Mouse (Mus musculus) olfactory bulb, adult 2 months (tissue): ENCODE data around the gene Atg4a. TPM values are rescaled to one million over a fixed set of nuclear protein-coding genes. Genes with fewer than 3 reads are reported as not detected.

Experiments used
- H3K27ac ChIP-seq: fragments of 200-500 bp; 2 replicates; pipeline ENCODE4 v1.5.1; 2012; ENCODE audit warnings: low read depth, low read length; ENCODE audit not compliant: insufficient read depth
- H3K4me1 ChIP-seq: fragments of 200-500 bp; 2 replicates; pipeline ENCODE4 v1.6.1; 2012; ENCODE audit warnings: low read length; ENCODE audit not compliant: control insufficient read depth, insufficient read depth
- H3K4me3 ChIP-seq: fragments of 200-500 bp; 2 replicates; pipeline ENCODE4 v1.5.1; 2012; ENCODE audit warnings: mild to moderate bottlenecking, low read depth, low read length, moderate library complexity; ENCODE audit not compliant: insufficient read depth
- CTCF ChIP-seq: fragments of 200-500 bp; IDR thresholded peaks from 2 replicates; pipeline ENCODE4 v1.5.1; 2012; ENCODE audit warnings: low read depth, mild to moderate bottlenecking, low read length, moderate library complexity; ENCODE audit not compliant: insufficient read depth
- POLR2A ChIP-seq: fragments of 200-500 bp; IDR thresholded peaks from 2 replicates; pipeline ENCODE4 v1.6.1; 2012; ENCODE audit warnings: mild to moderate bottlenecking, low read depth, low read length, moderate library complexity; ENCODE audit not compliant: insufficient read depth
- WGBS: fragments of 180-500 bp; shearing (Covaris S2); methylation state at CpG from one replicate; pipeline ENCODE4 v1.1.7; 2018; 5-methylcytosine and 5-hydroxymethylcytosine counted together
- polyA plus RNA-seq: library from polyadenylated mRNA; stranded (reverse); fragments of >200 nt; gene quantifications from 2 replicates; pipeline ENCODE4 v1.2.4, GENCODE M21; 2012; ENCODE audit warnings: low replicate concordance; ENCODE audit not compliant: missing spikeins, insufficient read depth, insufficient read length

Atg4a gene
- polyA plus RNA-seq, 1 experiment, result not detected

DNA sequence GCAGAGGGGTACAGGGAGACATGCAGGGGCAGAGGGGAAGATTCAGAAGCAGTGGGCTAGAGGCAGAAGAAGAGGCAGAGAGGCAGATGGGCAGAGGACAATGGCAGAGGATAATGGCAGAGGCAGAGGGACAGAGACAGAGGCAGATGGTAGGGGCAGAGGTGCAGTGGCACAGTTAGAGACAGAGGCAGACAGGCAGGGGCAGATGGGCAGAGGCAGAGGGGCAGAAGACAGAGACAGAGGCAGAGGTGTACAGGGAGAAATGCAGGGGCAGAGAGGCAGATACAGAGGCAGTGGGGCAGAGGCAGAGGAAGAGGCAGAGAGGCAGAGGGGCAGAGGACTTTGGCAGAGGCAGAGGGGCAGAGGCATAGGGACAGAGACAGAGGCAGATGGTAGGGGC, 194.5 kb downstream of the Atg4a start:
- H3K27ac ChIP-seq, result no peak overlapping the region
- H3K4me3 ChIP-seq, result no peak overlapping the region
- H3K4me1 ChIP-seq, result no peaks in the 10 kb centered on the region
- TF ChIP-seq CTCF, result no peak
- no peak for TF ChIP-seq POLR2A

DNA sequence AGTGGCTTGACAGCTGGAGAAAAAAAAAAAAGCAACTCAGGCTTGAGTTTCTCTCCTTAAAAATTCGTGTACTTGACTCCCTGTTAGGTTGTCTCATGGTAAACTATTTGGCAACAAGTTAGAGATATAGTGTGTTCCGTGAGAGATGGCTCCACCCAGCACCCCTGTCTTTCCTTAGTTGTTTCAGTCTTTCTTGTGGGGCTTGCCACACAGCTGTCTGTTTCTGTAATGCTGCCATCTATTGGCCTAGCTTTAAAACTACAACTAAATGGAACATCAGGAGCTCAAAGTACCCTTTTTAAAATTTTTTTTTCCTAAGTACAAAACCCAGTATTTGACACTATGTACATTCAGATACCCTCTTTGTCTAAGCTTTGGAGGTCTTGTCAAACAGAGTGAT, 200.0 kb downstream of the Atg4a start:
- TF ChIP-seq POLR2A, result no peak
- H3K4me1 ChIP-seq, result no peaks in the 10 kb centered on the region
- H3K27ac ChIP-seq, result no peak overlapping the region
- no peak overlapping the region for H3K4me3 ChIP-seq
- 17% methylated on average over 2 of the region's 2 CpGs for WGBS

DNA sequence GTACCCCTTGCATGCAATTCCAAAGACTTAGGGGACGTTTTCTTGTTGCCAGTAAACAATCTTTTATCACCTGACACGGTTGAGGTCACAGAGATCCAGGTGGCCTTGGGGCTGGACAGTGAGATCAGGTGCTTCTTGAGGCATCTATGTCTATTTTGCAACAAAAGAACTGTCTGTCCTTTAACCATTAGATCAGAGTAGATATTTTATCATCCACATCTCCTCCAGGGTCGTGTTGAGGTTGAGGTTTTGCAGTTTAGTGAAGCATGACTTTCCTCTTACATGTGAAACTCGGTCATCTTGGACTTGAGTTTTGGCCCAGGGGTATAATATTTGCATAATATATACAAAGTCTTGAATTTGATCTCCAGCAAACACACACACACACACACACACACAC, 200.9 kb downstream of the Atg4a start:
- H3K27ac ChIP-seq, result no peak overlapping the region
- 58% methylated on average over 4 of the region's 4 CpGs for WGBS
- TF ChIP-seq CTCF, result no peak
- no peak for TF ChIP-seq POLR2A

DNA sequence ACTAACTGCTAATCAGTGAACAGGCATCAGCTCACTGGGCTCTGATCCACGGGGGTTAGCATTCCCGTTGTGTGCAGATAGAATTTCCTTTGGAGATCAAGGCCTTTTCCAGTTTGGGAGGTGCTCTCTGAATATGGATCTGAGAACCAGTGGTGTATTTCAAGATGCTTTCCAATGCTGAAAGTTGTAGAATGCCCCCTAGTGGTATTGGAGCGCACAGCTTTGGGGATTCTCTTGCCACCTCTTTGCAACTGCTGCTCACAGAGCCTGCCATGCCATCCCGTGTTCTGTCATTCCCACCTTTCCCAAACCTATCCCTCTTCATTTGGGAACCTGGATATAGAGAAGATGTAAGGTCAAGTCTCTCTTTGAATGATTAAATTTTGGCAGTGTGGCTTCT, 201.5 kb downstream of the Atg4a start:
- WGBS, result 49% methylated on average over 4 of the region's 4 CpGs
- no peak for TF ChIP-seq CTCF
- no peak for TF ChIP-seq POLR2A
- Histone ChIP-seq H3K4me3 (no peak overlapping the region), H3K27ac (no peak overlapping the region), H3K4me1 (no peaks in the 10 kb centered on the region)

More for the DNA sequence above, 200.9 kb downstream of the Atg4a start:
- Histone ChIP-seq H3K4me3 (no peak overlapping the region), H3K4me1 (no peaks in the 10 kb centered on the region)

DNA sequence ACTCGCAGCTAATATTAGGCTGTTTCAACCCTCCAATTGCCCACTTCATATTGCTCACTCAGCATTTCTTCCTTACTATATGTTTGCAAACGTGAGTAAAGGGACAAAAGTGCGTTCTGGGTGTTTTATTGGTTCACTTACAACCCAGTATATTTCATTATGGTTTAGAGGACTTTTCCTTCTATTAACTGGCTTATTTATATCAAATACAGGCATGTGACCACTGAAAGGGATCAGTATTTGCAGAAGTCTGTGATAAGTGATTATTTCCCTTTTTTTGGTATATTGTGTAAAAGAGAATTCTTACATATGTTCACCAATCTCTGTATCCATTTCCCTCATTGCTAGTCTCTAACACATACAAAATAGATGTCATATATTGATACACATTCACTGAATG, 203.7 kb downstream of the Atg4a start:
- TF ChIP-seq POLR2A, result no peak
- TF ChIP-seq CTCF, result no peak
- no peaks in the 10 kb centered on the region for H3K4me1 ChIP-seq
- H3K4me3 ChIP-seq, result no peak overlapping the region
- H3K27ac ChIP-seq, result no peak overlapping the region
- 73% methylated on average over 3 of the region's 3 CpGs for WGBS

DNA sequence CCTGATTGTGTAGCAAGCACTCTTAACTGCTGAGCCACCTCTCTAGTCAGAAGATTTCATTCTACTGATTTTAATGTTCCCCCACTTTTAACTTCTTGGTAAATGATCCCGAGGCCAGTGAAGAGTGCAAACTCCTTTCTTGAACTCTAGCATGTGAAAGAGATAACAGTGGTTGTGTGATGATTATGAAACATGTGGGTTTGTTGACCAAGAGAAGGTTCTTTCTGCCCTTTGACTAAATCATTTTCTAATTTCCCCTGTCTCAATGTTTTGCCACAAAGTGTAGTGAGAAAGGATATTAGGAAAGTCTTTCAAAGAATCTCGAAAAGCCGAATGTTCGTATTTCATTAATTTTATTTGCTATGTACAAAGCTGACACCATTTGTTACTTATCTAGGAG, 208.4 kb downstream of the Atg4a start:
- Histone ChIP-seq H3K27ac (no peak overlapping the region), H3K4me1 (no peaks in the 10 kb centered on the region), H3K4me3 (no peak overlapping the region)
- TF ChIP-seq POLR2A, result no peak
- no peak for TF ChIP-seq CTCF
- 89% methylated on average over 4 of the region's 4 CpGs for WGBS

DNA sequence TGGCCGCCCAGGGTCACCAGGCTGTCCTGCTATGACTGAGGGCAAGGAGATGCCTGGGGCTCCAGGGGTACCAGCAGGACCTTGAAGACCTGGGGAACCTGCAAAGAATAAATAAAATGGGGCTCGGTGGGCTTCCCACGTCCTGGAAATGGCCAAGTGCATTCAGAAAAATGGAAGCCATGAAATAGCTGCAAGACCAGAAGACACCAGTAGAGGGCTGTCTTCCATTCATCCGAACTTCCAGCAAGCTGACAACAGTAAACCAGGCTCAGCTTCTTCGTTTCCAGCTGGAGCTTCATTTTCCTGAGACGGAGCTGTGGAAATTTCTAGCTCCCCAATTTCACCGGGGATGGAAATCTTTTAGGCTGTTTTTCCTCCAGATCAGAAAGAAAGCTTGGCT, 218.6 kb downstream of the Atg4a start:
- no peaks in the 10 kb centered on the region for H3K4me1 ChIP-seq
- WGBS, result 35% methylated on average over 7 of the region's 7 CpGs
- H3K4me3 ChIP-seq, result no peak overlapping the region
- H3K27ac ChIP-seq, result no peak overlapping the region
- TF ChIP-seq CTCF (no peak), POLR2A (no peak)

DNA sequence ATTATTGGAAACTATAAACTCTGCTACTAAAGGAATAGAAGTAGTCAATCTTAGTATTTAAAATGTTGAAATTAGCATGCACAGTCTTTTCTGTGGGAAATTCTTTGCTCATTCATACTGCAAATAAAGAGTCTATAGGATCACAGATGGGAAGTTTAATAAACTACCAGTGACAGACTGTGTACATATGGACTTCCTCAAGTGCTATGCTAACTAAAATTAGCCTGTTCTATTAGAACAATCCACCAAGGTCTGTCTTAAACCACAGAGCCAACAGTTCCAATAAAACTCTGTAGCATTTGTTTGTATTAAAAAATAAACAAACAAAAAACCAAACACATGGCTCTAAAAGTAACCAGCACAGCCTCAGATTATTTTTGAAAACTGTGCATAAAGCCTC, 238.3 kb downstream of the Atg4a start:
- no peak for TF ChIP-seq POLR2A
- no peak for TF ChIP-seq CTCF
- Histone ChIP-seq H3K27ac (no peak overlapping the region), H3K4me1 (no peaks in the 10 kb centered on the region), H3K4me3 (no peak overlapping the region)

DNA sequence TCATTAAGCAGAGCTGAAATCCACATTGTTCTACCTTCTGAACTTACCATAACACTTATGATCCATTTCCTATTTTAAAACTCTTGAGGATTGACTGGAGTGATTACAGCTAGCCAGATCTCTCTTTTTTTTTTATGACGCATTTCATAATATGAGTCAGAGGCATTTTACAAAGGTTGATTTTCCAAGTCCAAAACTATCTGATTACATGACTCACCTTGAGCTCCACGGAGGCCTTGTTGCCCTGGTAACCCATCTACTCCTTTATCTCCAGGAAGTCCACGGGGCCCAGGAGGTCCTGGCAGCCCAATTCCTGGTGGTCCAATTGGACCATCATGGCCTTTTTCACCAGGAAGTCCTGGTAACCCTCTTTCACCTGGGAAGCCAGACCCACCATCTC, 242.3 kb downstream of the Atg4a start:
- Histone ChIP-seq H3K27ac (no peak overlapping the region), H3K4me1 (no peaks in the 10 kb centered on the region), H3K4me3 (no peak overlapping the region)
- TF ChIP-seq CTCF (no peak), POLR2A (no peak)
- WGBS, result 76% methylated on average over 3 of the region's 3 CpGs

DNA sequence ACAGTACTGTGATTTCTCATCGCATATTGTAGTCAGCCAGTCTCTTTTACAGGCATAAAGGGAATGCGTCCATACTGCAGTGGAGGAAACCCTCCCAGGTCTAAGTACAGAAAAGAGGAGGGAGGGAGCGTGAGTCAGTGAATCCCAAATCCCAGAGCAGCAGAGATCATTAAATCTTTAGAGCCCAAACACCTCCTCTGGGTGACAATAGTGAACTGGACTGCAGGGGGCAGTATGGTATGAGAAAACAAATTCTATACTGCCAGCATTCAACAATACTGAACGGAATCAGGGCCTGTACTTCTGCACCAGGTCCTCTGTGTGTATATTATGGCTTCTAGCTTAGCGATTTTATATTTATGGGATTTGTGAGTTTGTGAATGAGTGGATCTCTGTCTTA, 256.1 kb downstream of the Atg4a start:
- TF ChIP-seq CTCF (no peak), POLR2A (no peak)
- Histone ChIP-seq H3K27ac (no peak overlapping the region), H3K4me1 (no peaks in the 10 kb centered on the region), H3K4me3 (no peak overlapping the region)
- WGBS, result 46% methylated on average over 5 of the region's 5 CpGs

Other genes with a start within 250 kb of the Atg4a start
- gene Tex13b, start 143.5 kb upstream of the Atg4a start, polyA plus RNA-seq, result not detected in 2 replicates
- not detected in 2 replicates for gene Vsig1, start 49.3 kb upstream of the Atg4a start, polyA plus RNA-seq
- not detected in 2 replicates for gene Psmd10, start 179 bp upstream of the Atg4a start, polyA plus RNA-seq